Mouse (Mus musculus) liver, adult 2 months (tissue): Measurements from ENCODE around the gene Ndufb4. TPM values are rescaled to one million over a fixed set of nuclear protein-coding genes. Genes with fewer than 3 reads are reported as not detected.

Experiments
- DNase-seq: peaks from one replicate; pipeline ENCODE4 v3.0.0-alpha.2; 2011; ENCODE audit warnings: low read depth, low spot score; ENCODE audit errors: extremely low read depth
- H3K27ac ChIP-seq: fragments of 200-500 bp; replicated peaks from 2 replicates; pipeline ENCODE4 v1.5.1; 2012; ENCODE audit warnings: low read depth, mild to moderate bottlenecking, control low read depth, inconsistent platforms, low read length; ENCODE audit not compliant: insufficient read depth
- H3K27me3 ChIP-seq: fragments of 200-500 bp; 2 replicates; pipeline ENCODE4 v1.6.1; 2012; ENCODE audit warnings: mild to moderate bottlenecking, moderate library complexity, low read length, inconsistent platforms; ENCODE audit not compliant: control insufficient read depth, insufficient read depth
- H3K36me3 ChIP-seq: fragments of 200-500 bp; 2 replicates; pipeline ENCODE4 v1.6.1; 2012; ENCODE audit warnings: low read length, inconsistent platforms; ENCODE audit not compliant: control insufficient read depth, insufficient read depth
- H3K4me1 ChIP-seq: fragments of 200-500 bp; 2 replicates; pipeline ENCODE4 v1.6.1; 2011; ENCODE audit warnings: low read length; ENCODE audit not compliant: control insufficient read depth, insufficient read depth
- H3K4me3 ChIP-seq: fragments of 200-500 bp; 2 replicates; pipeline ENCODE4 v1.5.1; 2011; ENCODE audit warnings: low read depth, mild to moderate bottlenecking, control low read depth, low read length, moderate library complexity; ENCODE audit not compliant: insufficient read depth
- H3K79me2 ChIP-seq: fragments of 200-500 bp; 2 replicates; pipeline ENCODE4 v1.6.1; 2012; ENCODE audit warnings: inconsistent platforms, mild to moderate bottlenecking, low read length, moderate library complexity; ENCODE audit not compliant: control insufficient read depth, insufficient read depth
- H3K9ac ChIP-seq: fragments of 200-500 bp; 2 replicates; pipeline ENCODE4 v1.6.1; 2012; ENCODE audit warnings: low read depth, mild to moderate bottlenecking, control low read depth, inconsistent platforms, low read length
- CTCF ChIP-seq: fragments of 200-500 bp; IDR thresholded peaks from 2 replicates; pipeline ENCODE4 v1.5.1; 2011; ENCODE audit warnings: low read depth, low read length, control low read depth
- POLR2A ChIP-seq: fragments of 200-500 bp; IDR thresholded peaks from 2 replicates; pipeline ENCODE4 v1.6.1; 2011; ENCODE audit warnings: low read length, control low read depth; ENCODE audit not compliant: insufficient read depth; ENCODE audit errors: extremely low read depth
- WGBS: fragments of 180-500 bp; shearing (Covaris S2); methylation state at CpG from one replicate; pipeline ENCODE4 v1.1.7; 2018; 5-methylcytosine and 5-hydroxymethylcytosine counted together
- polyA plus RNA-seq: library from polyadenylated mRNA; depleted of rRNA; stranded (reverse); fragments of >200 nt; gene quantifications from 2 replicates; pipeline ENCODE4 v1.2.3, GENCODE M21; 2012
- total RNA-seq: library from RNA; depleted of rRNA; stranded (reverse); fragments of >200 nt; gene quantifications from 2 replicates; pipeline ENCODE4 v1.2.3, GENCODE M21; 2014

Ndufb4 gene
- total and polyA plus RNA-seq, 2 experiments: 54.4 to 79.9 TPM

GRCm38 (mm10) chr16:37690932-37691730 is 36.9 kb upstream of the Ndufb4 start:
- Histone ChIP-seq H3K79me2 (no peaks in the 10 kb centered on the region), H3K36me3 (no peaks in the 10 kb centered on the region), H3K9ac (no peak overlapping the region), H3K27ac (no peak overlapping the region), H3K27me3 (no peaks in the 10 kb centered on the region), H3K4me3 (no peak overlapping the region), H3K4me1 (no peaks in the 10 kb centered on the region)
- TF ChIP-seq POLR2A (no peak), CTCF (peak; percentile 13; the same call in 1 of the 2 replicates)
- DNase-seq: no peak
- WGBS: 74% methylated on average over 12 of the region's 12 CpGs

- no peak overlapping the region for H3K4me3 ChIP-seq
- no peak overlapping the region for H3K9ac ChIP-seq
- TF ChIP-seq POLR2A: no peak
- no peak for TF ChIP-seq CTCF
- WGBS: 84% methylated on average over 6 of the region's 6 CpGs
- no peaks in the 10 kb centered on the region for H3K36me3 ChIP-seq
- H3K27ac ChIP-seq: no peak overlapping the region
- no peak for DNase-seq
- H3K4me1 ChIP-seq: no peaks in the 10 kb centered on the region
- H3K79me2 ChIP-seq: no peaks in the 10 kb centered on the region
- no peaks in the 10 kb centered on the region for H3K27me3 ChIP-seq
Measured at GRCm38 (mm10) chr16:37690465-37690864, 36.2 kb upstream of the Ndufb4 start.

DNA sequence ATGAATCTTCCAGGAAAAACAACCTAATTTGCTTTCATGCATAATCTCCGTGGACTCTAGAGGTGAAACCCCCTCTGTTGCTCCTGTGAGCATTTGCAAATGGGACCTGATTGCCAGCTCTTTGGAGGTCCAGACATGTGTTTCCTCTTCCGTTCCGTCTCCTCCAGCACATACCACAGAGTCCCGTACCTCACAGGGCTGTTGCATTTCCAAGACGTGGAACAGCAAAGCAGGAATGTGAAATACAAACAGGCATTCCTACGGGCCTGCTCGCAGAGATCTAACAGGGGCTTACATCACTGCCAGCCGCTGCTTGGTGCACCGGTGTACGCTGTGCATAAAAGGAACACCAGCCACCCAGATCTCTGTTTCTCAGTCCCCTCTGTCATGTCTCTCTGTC is 35.7 kb upstream of the Ndufb4 start:
- no peak for DNase-seq
- Histone ChIP-seq H3K4me1 (no peaks in the 10 kb centered on the region), H3K9ac (no peak overlapping the region), H3K79me2 (no peaks in the 10 kb centered on the region), H3K36me3 (no peaks in the 10 kb centered on the region), H3K27ac (no peak overlapping the region), H3K27me3 (no peaks in the 10 kb centered on the region), H3K4me3 (no peak overlapping the region)
- 67% methylated on average over 10 of the region's 10 CpGs for WGBS
- TF ChIP-seq CTCF: no peak
- TF ChIP-seq POLR2A: no peak

- DNase-seq: peak; percentile 30
- H3K79me2 ChIP-seq: no peaks in the 10 kb centered on the region
- WGBS: 68% methylated on average over 8 of the region's 8 CpGs
- TF ChIP-seq CTCF (no peak), POLR2A (no peak)
- H3K36me3 ChIP-seq: no peaks in the 10 kb centered on the region
- no peak overlapping the region for H3K9ac ChIP-seq
- no peak overlapping the region for H3K4me3 ChIP-seq
- H3K4me1 ChIP-seq: no peaks in the 10 kb centered on the region
- no peaks in the 10 kb centered on the region for H3K27me3 ChIP-seq
- H3K27ac ChIP-seq: no peak overlapping the region
Measured at GRCm38 (mm10) chr16:37689251-37689926, 35.1 kb upstream of the Ndufb4 start.

DNA sequence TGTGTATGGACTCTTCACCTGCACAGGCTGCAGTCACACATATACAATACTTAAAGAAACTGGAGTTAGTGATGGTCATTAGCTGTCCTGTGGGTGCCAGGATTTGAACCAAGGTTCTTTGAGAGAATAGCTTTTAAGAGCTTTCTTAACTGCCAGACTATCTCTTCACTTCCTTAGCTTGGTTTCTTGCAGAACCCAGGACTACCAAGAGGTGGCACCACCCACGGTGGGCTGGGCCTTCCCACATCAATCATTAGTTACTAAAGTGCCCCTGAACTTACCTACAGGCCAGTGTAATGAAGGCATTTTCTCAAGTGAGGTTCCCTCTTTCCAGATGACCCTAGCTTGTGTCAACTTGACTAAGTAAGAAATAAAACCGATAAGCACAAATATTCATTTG is 33.9 kb upstream of the Ndufb4 start:
- H3K9ac ChIP-seq: no peak overlapping the region
- TF ChIP-seq POLR2A (no peak), CTCF (peak; percentile 50)
- H3K27ac ChIP-seq: no peak overlapping the region
- DNase-seq: no peak
- no peaks in the 10 kb centered on the region for H3K36me3 ChIP-seq
- peaks cover 3% of the 10 kb centered on the region; the same call in 1 of the 2 replicates for H3K4me1 ChIP-seq
- WGBS: 67% methylated on average over 2 of the region's 2 CpGs
- no peaks in the 10 kb centered on the region for H3K27me3 ChIP-seq
- H3K4me3 ChIP-seq: no peak overlapping the region
- no peaks in the 10 kb centered on the region for H3K79me2 ChIP-seq
